Mouse (Mus musculus) midbrain, embryonic 10.5 days (tissue): ENCODE data around the gene Ccdc190. TPM values are rescaled to one million over a fixed set of nuclear protein-coding genes. Genes with fewer than 3 reads are reported as not detected.

ENCODE experiments used
- DNase-seq: peaks from one replicate; pipeline ENCODE4 v3.0.0-alpha.2; 2017; ENCODE audit warnings: low spot score
- H3K27ac ChIP-seq: fragments of 300-500 bp; sonication (generic); replicated peaks from 2 replicates; pipeline ENCODE4 v1.5.1; 2016; ENCODE audit warnings: mild to moderate bottlenecking
- H3K27me3 ChIP-seq: fragments of 300-500 bp; sonication (generic); 2 replicates; pipeline ENCODE4 v1.6.1; 2016; ENCODE audit warnings: low read depth, mild to moderate bottlenecking; ENCODE audit not compliant: poor library complexity, severe bottlenecking
- H3K36me3 ChIP-seq: fragments of 300-500 bp; sonication (generic); 2 replicates; pipeline ENCODE4 v1.6.1; 2016; ENCODE audit warnings: mild to moderate bottlenecking, moderate library complexity
- H3K4me1 ChIP-seq: fragments of 300-500 bp; sonication (generic); 2 replicates; pipeline ENCODE4 v1.6.1; 2016
- H3K4me3 ChIP-seq: fragments of 300-500 bp; sonication (generic); 2 replicates; pipeline ENCODE4 v1.5.1; 2016; ENCODE audit warnings: mild to moderate bottlenecking, moderate library complexity
- H3K9me3 ChIP-seq: fragments of 300-500 bp; sonication (generic); replicated peaks from 2 replicates; pipeline ENCODE4 v1.6.1; 2016; ENCODE audit warnings: mild to moderate bottlenecking
- WGBS: fragments of 180-500 bp; shearing (Covaris S2); methylation state at CpG from one replicate; pipeline ENCODE4 v1.1.7; 2016; 5-methylcytosine and 5-hydroxymethylcytosine counted together
- polyA plus RNA-seq: library from polyadenylated mRNA; unstranded; fragments of >200 nt; fragmentation: Nextera tagmentation; extraction: Ambion mirVana; gene quantifications from 2 replicates; pipeline ENCODE4 v1.2.1, GENCODE M21; 2016

Ccdc190 gene
- polyA plus RNA-seq, 1 experiment from 2014 or later = 0.41 TPM

GRCm38 (mm10) chr1:169946004-169946403 lies 17.6 kb downstream of the Ccdc190 start:
- H3K4me3 ChIP-seq = no peak overlapping the region
- no peak overlapping the region for H3K27ac ChIP-seq
- 77% methylated on average over 3 of the region's 3 CpGs for WGBS
- no peaks in the 10 kb centered on the region for H3K4me1 ChIP-seq
- peaks cover 11% of the 10 kb centered on the region for H3K36me3 ChIP-seq
- no peaks in the 10 kb centered on the region for H3K9me3 ChIP-seq
- no peaks in the 10 kb centered on the region for H3K27me3 ChIP-seq
- no peak for DNase-seq

GRCm38 (mm10) chr1:169947654-169948053 lies 19.2 kb downstream of the Ccdc190 start:
- no peaks in the 10 kb centered on the region for H3K27me3 ChIP-seq
- no peaks in the 10 kb centered on the region for H3K4me1 ChIP-seq
- H3K4me3 ChIP-seq = no peak overlapping the region
- 82% methylated on average over 6 of the region's 6 CpGs for WGBS
- H3K36me3 ChIP-seq = peaks cover 28% of the 10 kb centered on the region
- no peak for DNase-seq
- no peak overlapping the region for H3K27ac ChIP-seq
- H3K9me3 ChIP-seq = no peaks in the 10 kb centered on the region

- 82% methylated on average over 7 of the region's 7 CpGs for WGBS
- Histone ChIP-seq H3K36me3 (peaks cover 34% of the 10 kb centered on the region), H3K4me1 (no peaks in the 10 kb centered on the region), H3K27me3 (no peaks in the 10 kb centered on the region), H3K27ac (no peak overlapping the region), H3K4me3 (no peak overlapping the region), H3K9me3 (no peaks in the 10 kb centered on the region)
- DNase-seq = no peak
Measured at GRCm38 (mm10) chr1:169948280-169948679, 19.8 kb downstream of the Ccdc190 start.

- no peak for DNase-seq
- Histone ChIP-seq H3K4me3 (no peak overlapping the region), H3K27ac (no peak overlapping the region), H3K4me1 (no peaks in the 10 kb centered on the region), H3K27me3 (no peaks in the 10 kb centered on the region), H3K9me3 (no peaks in the 10 kb centered on the region), H3K36me3 (peaks cover 40% of the 10 kb centered on the region)
- WGBS = 84% methylated on average over 7 of the region's 7 CpGs
Measured at GRCm38 (mm10) chr1:169948866-169949265, 20.4 kb downstream of the Ccdc190 start.

- Histone ChIP-seq H3K9me3 (no peaks in the 10 kb centered on the region), H3K36me3 (peaks cover 51% of the 10 kb centered on the region), H3K27ac (no peak overlapping the region), H3K4me1 (no peaks in the 10 kb centered on the region), H3K27me3 (no peaks in the 10 kb centered on the region), H3K4me3 (no peak overlapping the region)
- DNase-seq = no peak
- 69% methylated on average over 7 of the region's 7 CpGs for WGBS
Measured at GRCm38 (mm10) chr1:169949981-169950380, 21.5 kb downstream of the Ccdc190 start.

- no peaks in the 10 kb centered on the region for H3K9me3 ChIP-seq
- DNase-seq = no peak
- peaks cover 58% of the 10 kb centered on the region for H3K36me3 ChIP-seq
- H3K27me3 ChIP-seq = no peaks in the 10 kb centered on the region
- H3K4me1 ChIP-seq = no peaks in the 10 kb centered on the region
- no peak overlapping the region for H3K27ac ChIP-seq
- 88% methylated on average over 4 of the region's 4 CpGs for WGBS
- H3K4me3 ChIP-seq = no peak overlapping the region
Measured at GRCm38 (mm10) chr1:169950651-169951050, 22.2 kb downstream of the Ccdc190 start.

GRCm38 (mm10) chr1:169951561-169951960 lies 23.1 kb downstream of the Ccdc190 start:
- Histone ChIP-seq H3K4me1 (no peaks in the 10 kb centered on the region), H3K27ac (no peak overlapping the region), H3K9me3 (no peaks in the 10 kb centered on the region), H3K27me3 (no peaks in the 10 kb centered on the region), H3K4me3 (no peak overlapping the region), H3K36me3 (peaks cover 67% of the 10 kb centered on the region)
- WGBS = 90% methylated on average over 6 of the region's 6 CpGs
- DNase-seq = no peak

- Histone ChIP-seq H3K9me3 (no peaks in the 10 kb centered on the region), H3K27me3 (no peaks in the 10 kb centered on the region), H3K4me1 (no peaks in the 10 kb centered on the region), H3K27ac (no peak overlapping the region), H3K4me3 (no peak overlapping the region), H3K36me3 (peaks cover 77% of the 10 kb centered on the region)
- 95% methylated on average over 10 of the region's 10 CpGs for WGBS
- DNase-seq = no peak
Measured at GRCm38 (mm10) chr1:169952636-169953035, 24.2 kb downstream of the Ccdc190 start.

GRCm38 (mm10) chr1:169953106-169953505 lies 24.7 kb downstream of the Ccdc190 start:
- WGBS = 95% methylated on average over 10 of the region's 10 CpGs
- DNase-seq = no peak
- Histone ChIP-seq H3K27me3 (no peaks in the 10 kb centered on the region), H3K4me3 (no peak overlapping the region), H3K4me1 (no peaks in the 10 kb centered on the region), H3K27ac (no peak overlapping the region), H3K9me3 (no peaks in the 10 kb centered on the region), H3K36me3 (peaks cover 82% of the 10 kb centered on the region)

GRCm38 (mm10) chr1:169968792-169969515 lies 40.5 kb downstream of the Ccdc190 start, which contains the start of gene Hsd17b7:
Gene Hsd17b7, minus strand, starts transcription at chr1:169969241.
- H3K27ac ChIP-seq = peak within 1 kb of the TSS; percentile 88
- no peaks in the 10 kb centered on the region for H3K9me3 ChIP-seq
- WGBS = 2% methylated on average over 48 of the region's 48 CpGs
- H3K36me3 ChIP-seq = peaks cover 34% of the 10 kb centered on the region
- DNase-seq = peak; percentile 99
- peaks cover 24% of the 10 kb centered on the region for H3K4me1 ChIP-seq
- peak within 1 kb of the TSS; percentile 75 for H3K4me3 ChIP-seq
- no peaks in the 10 kb centered on the region for H3K27me3 ChIP-seq

- H3K4me1 ChIP-seq = peaks cover 24% of the 10 kb centered on the region
- no peaks in the 10 kb centered on the region for H3K27me3 ChIP-seq
- WGBS = 1% methylated on average over 9 of the region's 9 CpGs
Measured at GRCm38 (mm10) chr1:169969516-169969886, 41.1 kb downstream of the Ccdc190 start.

GRCm38 (mm10) chr1:169970936-169971335 lies 42.5 kb downstream of the Ccdc190 start:
- Histone ChIP-seq H3K27me3 (no peaks in the 10 kb centered on the region), H3K9me3 (no peaks in the 10 kb centered on the region), H3K4me3 (no peak overlapping the region), H3K27ac (no peak overlapping the region), H3K4me1 (peaks cover 24% of the 10 kb centered on the region), H3K36me3 (peaks cover 14% of the 10 kb centered on the region)
- no peak for DNase-seq
- 96% methylated on average over 4 of the region's 4 CpGs for WGBS

More at GRCm38 (mm10) chr1:169969516-169969886, 41.1 kb downstream of the Ccdc190 start:
- H3K36me3 ChIP-seq = peaks cover 28% of the 10 kb centered on the region
- no peaks in the 10 kb centered on the region for H3K9me3 ChIP-seq
- no peak for DNase-seq
- peak overlapping the region; percentile 75 for H3K4me3 ChIP-seq
- peak overlapping the region; percentile 88 for H3K27ac ChIP-seq

- peaks cover 3% of the 10 kb centered on the region for H3K36me3 ChIP-seq
- H3K27me3 ChIP-seq = no peaks in the 10 kb centered on the region
- 91% methylated on average over 2 of the region's 2 CpGs for WGBS
- no peak overlapping the region for H3K4me3 ChIP-seq
- DNase-seq = no peak
- peaks cover 24% of the 10 kb centered on the region for H3K4me1 ChIP-seq
- H3K9me3 ChIP-seq = no peaks in the 10 kb centered on the region
- no peak overlapping the region for H3K27ac ChIP-seq
Measured at GRCm38 (mm10) chr1:169971998-169972397, 43.5 kb downstream of the Ccdc190 start.
